Mouse (Mus musculus): Measurements from ENCODE around the gene Ifi27l2a. TPM values are rescaled to one million over a fixed set of nuclear protein-coding genes. Genes with fewer than 3 reads are reported as not detected.
A peak's percentile ranks its signal among the peaks of the same experiment; 100 is the strongest.

Ifi27l2a gene
- polyA plus RNA-seq, 1 experiment from 2014 or later, result 2.1 TPM

GRCm38 (mm10) chr12:103434861-103435260, 8.6 kb downstream of the Ifi27l2a start:
- Histone ChIP-seq H3K9me3 (ENCODE audit: control insufficient read depth, low read length) (no peaks in the 10 kb centered on the region), H3K27me3 (ENCODE audit: control insufficient read depth, insufficient read depth, low read length) (no peaks in the 10 kb centered on the region)
- ATAC-seq (ENCODE audit: low FRiP score), result no peak

GRCm38 (mm10) chr12:103433986-103434731, 9.3 kb downstream of the Ifi27l2a start, which contains the start of gene Ifi27:
TSS of gene Ifi27 (plus strand) at chr12:103434211.
- Histone ChIP-seq H3K36me3 (ENCODE audit: control insufficient read depth, insufficient read depth, low read length) (no peaks in the 10 kb centered on the region), H3K27ac (ENCODE audit: low read depth, low read length) (no peak within 1 kb of the TSS), H3K27me3 (ENCODE audit: control insufficient read depth, insufficient read depth, low read length) (no peaks in the 10 kb centered on the region), H3K9me3 (ENCODE audit: control insufficient read depth, low read length) (no peaks in the 10 kb centered on the region), H3K4me1 (ENCODE audit: control insufficient read depth, insufficient read depth, low read length) (no peaks in the 10 kb centered on the region), H3K9ac (ENCODE audit: low read length) (no peak within 1 kb of the TSS), H3K4me3 (ENCODE audit: low read depth, low read length) (no peak within 1 kb of the TSS), H3K4me2 (no peak within 1 kb of the TSS)
- 79% methylated on average over 8 of the region's 8 CpGs for WGBS
- DNase-seq (ENCODE audit: low spot score, missing footprints) (no peak), ATAC-seq (ENCODE audit: low FRiP score) (no peak)

More at GRCm38 (mm10) chr12:103434861-103435260, 8.6 kb downstream of the Ifi27l2a start:
- Histone ChIP-seq H3K4me1 (ENCODE audit: control insufficient read depth, insufficient read depth, low read length) (no peaks in the 10 kb centered on the region), H3K4me3 (ENCODE audit: low read depth, low read length) (no peak overlapping the region), H3K4me2 (no peak overlapping the region), H3K9ac (ENCODE audit: low read length) (no peak overlapping the region), H3K36me3 (ENCODE audit: control insufficient read depth, insufficient read depth, low read length) (no peaks in the 10 kb centered on the region), H3K27ac (ENCODE audit: low read depth, low read length) (no peak overlapping the region)
- DNase-seq (ENCODE audit: low spot score, missing footprints), result no peak

GRCm38 (mm10) chr12:103433430-103433829, 10.1 kb downstream of the Ifi27l2a start:
- no peak overlapping the region for H3K9ac ChIP-seq (ENCODE audit: low read length)
- ATAC-seq (ENCODE audit: low FRiP score), result no peak
- no peaks in the 10 kb centered on the region for H3K9me3 ChIP-seq (ENCODE audit: control insufficient read depth, low read length)
- H3K36me3 ChIP-seq (ENCODE audit: control insufficient read depth, insufficient read depth, low read length), result no peaks in the 10 kb centered on the region
- H3K27me3 ChIP-seq (ENCODE audit: control insufficient read depth, insufficient read depth, low read length), result no peaks in the 10 kb centered on the region
- no peaks in the 10 kb centered on the region for H3K4me1 ChIP-seq (ENCODE audit: control insufficient read depth, insufficient read depth, low read length)
- no peak overlapping the region for H3K27ac ChIP-seq (ENCODE audit: low read depth, low read length)
- no peak for DNase-seq (ENCODE audit: low spot score, missing footprints)
- WGBS, result 86% methylated on average over 2 of the region's 2 CpGs
- no peak overlapping the region for H3K4me2 ChIP-seq
- no peak overlapping the region for H3K4me3 ChIP-seq (ENCODE audit: low read depth, low read length)

- Histone ChIP-seq H3K4me3 (ENCODE audit: low read depth, low read length) (no peak overlapping the region), H3K4me1 (ENCODE audit: control insufficient read depth, insufficient read depth, low read length) (peaks cover 15% of the 10 kb centered on the region), H3K9me3 (ENCODE audit: control insufficient read depth, low read length) (no peaks in the 10 kb centered on the region), H3K9ac (ENCODE audit: low read length) (no peak overlapping the region), H3K4me2 (no peak overlapping the region), H3K27me3 (ENCODE audit: control insufficient read depth, insufficient read depth, low read length) (no peaks in the 10 kb centered on the region), H3K27ac (ENCODE audit: low read depth, low read length) (no peak overlapping the region), H3K36me3 (ENCODE audit: control insufficient read depth, insufficient read depth, low read length) (peaks cover 9% of the 10 kb centered on the region; the same call in 1 of the 2 replicates)
- DNase-seq (ENCODE audit: low spot score, missing footprints) (no peak), ATAC-seq (ENCODE audit: low FRiP score) (no peak)
- WGBS, result 88% methylated on average over 7 of the region's 7 CpGs
Measured at GRCm38 (mm10) chr12:103426710-103427109, 16.8 kb downstream of the Ifi27l2a start.

- Histone ChIP-seq H3K36me3 (ENCODE audit: control insufficient read depth, insufficient read depth, low read length) (peaks cover 9% of the 10 kb centered on the region; the same call in 1 of the 2 replicates), H3K9ac (ENCODE audit: low read length) (peak within 1 kb of the TSS; percentile 88), H3K27ac (ENCODE audit: low read depth, low read length) (no peak within 1 kb of the TSS), H3K4me1 (ENCODE audit: control insufficient read depth, insufficient read depth, low read length) (peaks cover 20% of the 10 kb centered on the region), H3K4me3 (ENCODE audit: low read depth, low read length) (peak within 1 kb of the TSS; percentile 96), H3K9me3 (ENCODE audit: control insufficient read depth, low read length) (no peaks in the 10 kb centered on the region), H3K4me2 (peak within 1 kb of the TSS; percentile 80), H3K27me3 (ENCODE audit: control insufficient read depth, insufficient read depth, low read length) (no peaks in the 10 kb centered on the region)
- WGBS, result 2% methylated on average over 33 of the region's 33 CpGs
- ATAC-seq (ENCODE audit: low FRiP score), result peak; percentile 100
- DNase-seq (ENCODE audit: low spot score, missing footprints), result peak; percentile 100
Measured at GRCm38 (mm10) chr12:103425729-103426470, 17.6 kb downstream of the Ifi27l2a start, which contains the start of gene Ddx24. TSS of gene Ddx24 (minus strand) at chr12:103425830.

- Histone ChIP-seq H3K36me3 (ENCODE audit: control insufficient read depth, insufficient read depth, low read length) (peaks cover 9% of the 10 kb centered on the region; the same call in 1 of the 2 replicates), H3K4me1 (ENCODE audit: control insufficient read depth, insufficient read depth, low read length) (peaks cover 20% of the 10 kb centered on the region), H3K4me2 (peak overlapping the region; percentile 80), H3K27me3 (ENCODE audit: control insufficient read depth, insufficient read depth, low read length) (no peaks in the 10 kb centered on the region), H3K9ac (ENCODE audit: low read length) (peak overlapping the region; percentile 88), H3K27ac (ENCODE audit: low read depth, low read length) (no peak overlapping the region), H3K9me3 (ENCODE audit: control insufficient read depth, low read length) (no peaks in the 10 kb centered on the region), H3K4me3 (ENCODE audit: low read depth, low read length) (peak overlapping the region; percentile 96)
- ATAC-seq (ENCODE audit: low FRiP score) (no peak), DNase-seq (ENCODE audit: low spot score, missing footprints) (no peak)
- 11% methylated on average over 33 of the region's 33 CpGs for WGBS
Measured at GRCm38 (mm10) chr12:103425016-103425728, 18.3 kb downstream of the Ifi27l2a start.

GRCm38 (mm10) chr12:103408144-103408543, 35.3 kb downstream of the Ifi27l2a start:
- peaks cover 26% of the 10 kb centered on the region for H3K36me3 ChIP-seq (ENCODE audit: control insufficient read depth, insufficient read depth, low read length)
- ATAC-seq (ENCODE audit: low FRiP score) (no peak), DNase-seq (ENCODE audit: low spot score, missing footprints) (no peak)
- no peak overlapping the region for H3K4me3 ChIP-seq (ENCODE audit: low read depth, low read length)
- H3K4me1 ChIP-seq (ENCODE audit: control insufficient read depth, insufficient read depth, low read length), result no peaks in the 10 kb centered on the region
- no peak overlapping the region for H3K4me2 ChIP-seq
- no peaks in the 10 kb centered on the region for H3K9me3 ChIP-seq (ENCODE audit: control insufficient read depth, low read length)
- H3K27me3 ChIP-seq (ENCODE audit: control insufficient read depth, insufficient read depth, low read length), result no peaks in the 10 kb centered on the region
- no peak overlapping the region for H3K27ac ChIP-seq (ENCODE audit: low read depth, low read length)
- 92% methylated on average over 10 of the region's 10 CpGs for WGBS
- no peak overlapping the region for H3K9ac ChIP-seq (ENCODE audit: low read length)

GRCm38 (mm10) chr12:103407720-103408119, 35.8 kb downstream of the Ifi27l2a start, which contains the start of gene 9330161L09Rik:
TSS of gene 9330161L09Rik (minus strand) at chr12:103407820.
- Histone ChIP-seq H3K9me3 (ENCODE audit: control insufficient read depth, low read length) (no peaks in the 10 kb centered on the region), H3K27ac (ENCODE audit: low read depth, low read length) (no peak within 1 kb of the TSS), H3K4me1 (ENCODE audit: control insufficient read depth, insufficient read depth, low read length) (no peaks in the 10 kb centered on the region), H3K9ac (ENCODE audit: low read length) (no peak within 1 kb of the TSS), H3K27me3 (ENCODE audit: control insufficient read depth, insufficient read depth, low read length) (no peaks in the 10 kb centered on the region), H3K4me3 (ENCODE audit: low read depth, low read length) (no peak within 1 kb of the TSS), H3K36me3 (ENCODE audit: control insufficient read depth, insufficient read depth, low read length) (peaks cover 25% of the 10 kb centered on the region), H3K4me2 (no peak within 1 kb of the TSS)
- WGBS, result 90% methylated on average over 4 of the region's 4 CpGs
- ATAC-seq (ENCODE audit: low FRiP score) (no peak), DNase-seq (ENCODE audit: low spot score, missing footprints) (no peak)

Measured in midbrain, embryonic 11.5 days (tissue).